Mouse (Mus musculus) left cerebral cortex, adult 8-10 months (tissue): Measurements from ENCODE around the gene Spata32. TPM values are rescaled to one million over a fixed set of nuclear protein-coding genes. Genes with fewer than 3 reads are reported as not detected.

Experiments
- DNase-seq, 2 experiments: peaks; one replicate each; pipeline ENCODE4 v3.0.0; 2022; ENCODE audit warnings: low spot score in 2 of 2
- total RNA-seq, 4 experiments: library from RNA; stranded (reverse); gene quantifications; 2 replicates each; pipeline ENCODE4 v1.2.4; 2022

Gene Spata32
- 1 to 10 TPM in 3 of 4 experiments, under 1 TPM in 1; 0.67 to 2.3 (median 1.5) TPM for total RNA-seq

DNA sequence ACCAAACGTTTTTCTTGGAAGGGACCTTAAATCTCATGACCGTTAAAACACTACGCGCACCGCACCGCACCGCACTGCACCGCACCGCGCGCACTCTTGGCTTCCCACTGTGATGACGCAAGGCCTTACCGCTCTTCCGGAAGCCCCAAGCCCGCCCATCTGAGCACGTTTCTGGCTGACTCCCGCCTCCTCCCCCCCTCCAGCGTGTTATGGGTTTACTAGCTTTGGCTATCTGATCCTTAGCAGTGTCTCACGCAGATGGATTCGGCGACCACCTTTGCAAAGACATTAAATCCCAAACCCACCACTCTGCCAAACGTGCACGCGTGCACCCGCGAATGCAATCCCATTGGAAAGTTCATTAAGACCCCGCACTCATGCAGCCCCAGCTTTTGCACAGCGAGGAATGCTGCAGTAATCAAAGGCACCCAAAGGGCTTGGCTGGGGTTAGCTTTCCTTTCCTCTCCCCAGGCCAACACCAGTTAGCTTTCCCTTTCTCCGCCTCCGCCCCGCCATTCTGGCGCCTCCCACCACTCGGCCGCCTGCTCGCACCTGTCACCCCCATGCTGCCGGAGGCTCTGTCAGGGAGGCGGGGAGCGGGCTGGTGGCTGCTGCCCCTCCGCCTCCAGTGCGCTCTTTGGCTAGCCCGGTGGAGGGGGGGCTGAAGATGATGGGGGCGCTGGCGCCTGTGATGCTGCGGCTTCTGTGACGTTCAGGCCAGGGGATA is at the start of gene Spata32:
TSS of gene Spata32 (minus strand) at position 643 of the 727 bp plus-strand sequence.
- DNase-seq = peak; percentile 44 to 67

DNA sequence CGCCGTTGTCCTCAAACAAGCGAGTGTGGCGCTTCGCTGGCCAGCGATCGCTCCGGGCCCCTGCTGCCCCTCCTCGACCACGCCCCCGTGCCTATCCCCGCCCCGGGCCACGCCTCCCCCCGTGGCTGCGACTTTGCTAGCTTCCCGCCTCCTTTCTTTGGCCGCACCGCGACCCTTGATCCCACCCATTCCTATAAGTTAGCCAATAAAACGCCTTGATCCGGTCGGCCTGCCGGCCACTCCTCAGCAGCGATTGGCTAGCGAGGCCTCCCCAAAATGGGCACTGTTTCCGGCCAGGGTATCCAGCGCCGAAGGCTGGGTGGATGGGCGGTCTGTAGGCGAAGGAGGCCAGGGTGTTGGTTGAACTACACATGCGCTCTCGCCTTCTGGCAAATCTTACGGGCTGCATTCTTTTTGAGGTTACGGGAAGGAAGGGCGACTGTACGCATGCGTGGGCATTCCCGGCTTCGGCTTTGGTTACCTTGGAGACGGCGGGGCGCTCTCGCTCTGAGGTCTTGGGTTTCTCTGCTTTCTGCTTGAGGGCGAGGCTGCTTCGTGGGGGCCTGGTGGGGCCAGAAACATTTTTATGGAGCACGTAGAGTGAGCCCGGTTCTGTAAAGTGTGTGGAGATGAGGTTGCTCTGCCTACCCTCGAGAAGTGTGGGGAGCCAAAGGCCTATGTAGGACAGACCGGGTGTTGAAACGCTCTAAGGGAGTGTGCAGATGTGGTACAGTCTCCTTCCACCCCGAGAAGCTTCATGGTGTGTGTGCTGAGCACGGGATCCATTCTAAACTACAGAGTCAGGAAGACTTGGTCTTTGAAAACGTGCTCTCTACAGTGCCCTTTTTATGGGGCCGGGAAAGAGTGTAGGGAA is 49.4 kb upstream of the Spata32 start, which contains the start of gene Map3k14:
TSS of gene Map3k14 (minus strand) at position 127 of the 874 bp plus-strand sequence.
- peak; percentile 94 to 99 for DNase-seq

DNA sequence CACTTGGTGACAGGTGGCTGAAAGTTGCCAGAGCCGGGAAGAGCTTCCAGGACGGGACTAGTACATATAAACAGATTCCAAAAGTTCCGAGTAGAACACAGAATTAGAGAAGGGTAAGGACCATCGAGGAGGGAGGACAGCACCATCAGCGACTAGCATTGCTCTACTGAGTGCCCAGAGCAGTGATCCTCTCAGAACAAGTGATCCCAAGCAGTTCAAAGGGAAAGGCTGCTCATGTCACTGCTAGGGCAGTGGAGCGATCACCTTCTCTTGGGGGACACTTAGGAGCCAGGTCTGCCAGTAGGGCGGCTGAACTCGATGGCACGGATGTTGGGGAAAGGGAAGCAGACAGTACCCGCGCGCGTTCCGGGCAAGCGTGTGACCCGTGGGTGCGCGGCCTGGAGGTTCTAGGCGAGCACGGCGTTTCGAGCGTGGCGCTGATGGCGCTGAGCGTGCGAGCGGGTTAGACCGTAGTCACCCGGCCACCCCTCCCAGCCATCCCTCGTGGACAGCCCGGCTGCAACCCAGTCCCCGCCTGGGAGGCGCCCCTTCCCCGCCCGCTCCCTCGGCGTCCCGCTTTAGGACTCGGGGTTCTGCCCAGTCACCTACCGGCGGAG is 48.6 kb upstream of the Spata32 start:
- no peak for DNase-seq

DNA sequence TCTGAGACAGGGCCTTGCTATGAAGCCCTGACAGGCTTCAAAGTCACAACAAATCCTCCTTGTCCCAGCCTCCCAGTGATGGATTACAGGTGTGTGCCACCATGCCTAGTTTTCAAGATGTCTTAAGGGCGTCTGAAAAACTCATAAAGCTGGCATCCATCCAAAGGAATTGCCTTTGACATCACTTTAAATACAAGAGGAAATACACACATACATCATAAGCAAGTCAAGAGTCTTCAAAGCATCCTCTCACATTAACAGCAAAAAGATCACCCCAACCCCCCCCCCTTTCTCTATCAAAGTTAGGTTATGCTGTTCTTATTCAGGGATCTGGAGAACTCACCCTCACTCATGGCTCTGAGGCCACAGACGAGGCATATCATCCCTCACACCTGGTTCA is 47.6 kb upstream of the Spata32 start:
- DNase-seq = no peak

DNA sequence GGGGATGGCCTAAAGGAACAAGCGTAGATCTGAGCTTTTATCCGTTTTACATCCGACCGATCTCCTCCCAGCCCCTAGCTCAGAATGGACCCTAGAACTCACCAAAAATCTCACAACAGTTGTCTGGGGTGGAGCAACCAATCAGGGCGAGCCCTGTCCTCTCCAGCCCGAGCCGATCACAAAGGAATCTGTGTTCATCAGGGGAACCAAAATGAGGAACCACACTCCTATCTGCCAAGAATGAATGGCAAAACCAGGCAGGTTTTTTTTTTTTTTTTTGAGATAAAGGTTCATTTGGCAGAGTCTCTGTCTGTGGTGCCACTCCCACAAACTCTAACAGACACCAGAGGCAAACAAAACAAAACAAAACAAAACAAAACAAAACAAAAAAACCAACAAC is 47.0 kb upstream of the Spata32 start:
- no peak for DNase-seq

DNA sequence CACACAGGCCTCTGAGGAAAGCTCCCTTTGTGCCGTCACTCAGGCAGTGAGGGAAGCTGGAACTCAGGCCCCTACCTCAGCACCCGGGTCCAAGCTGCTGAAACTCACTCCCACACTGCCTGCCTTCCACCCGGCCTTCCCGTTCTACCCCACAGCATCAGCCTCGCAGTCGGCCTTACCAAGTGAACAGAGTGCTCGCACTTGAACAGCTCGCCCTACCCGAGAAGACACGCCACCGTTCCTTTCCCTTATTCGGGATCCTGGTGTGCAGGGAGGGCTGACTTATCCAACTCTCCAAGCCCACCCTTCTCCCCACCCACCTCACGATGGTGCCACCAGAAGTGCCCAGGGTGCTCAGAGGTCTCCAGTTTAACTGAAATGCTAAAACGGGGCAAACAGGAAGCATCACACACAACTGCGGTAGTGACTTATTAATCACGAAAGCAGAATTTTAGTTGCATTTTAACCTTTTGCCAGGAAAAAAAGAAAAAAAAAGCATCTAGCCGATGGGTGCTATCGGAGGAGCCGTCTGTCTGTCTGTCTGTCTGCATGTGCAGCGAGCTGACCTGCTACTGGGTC is 46.3 kb upstream of the Spata32 start:
- no peak for DNase-seq

DNA sequence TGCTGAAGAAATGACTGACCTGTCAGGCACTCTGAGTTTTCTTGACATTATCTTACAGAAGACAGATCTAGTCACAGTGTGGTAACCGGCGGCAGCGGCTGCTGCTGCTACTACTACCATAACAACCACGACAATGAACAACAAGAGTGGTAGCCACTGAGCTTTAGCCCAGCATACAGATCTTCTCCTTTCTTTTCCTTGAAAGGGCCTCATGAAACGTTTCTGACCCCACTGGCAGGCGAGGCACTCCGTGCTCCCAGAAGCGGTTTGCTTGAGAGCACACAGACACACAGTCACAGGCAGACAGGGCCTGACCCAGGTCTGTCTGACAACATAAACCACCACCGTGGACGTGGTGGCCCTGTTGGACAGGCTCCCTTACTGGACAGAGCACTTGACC is 45.3 kb upstream of the Spata32 start:
- DNase-seq = no peak

DNA sequence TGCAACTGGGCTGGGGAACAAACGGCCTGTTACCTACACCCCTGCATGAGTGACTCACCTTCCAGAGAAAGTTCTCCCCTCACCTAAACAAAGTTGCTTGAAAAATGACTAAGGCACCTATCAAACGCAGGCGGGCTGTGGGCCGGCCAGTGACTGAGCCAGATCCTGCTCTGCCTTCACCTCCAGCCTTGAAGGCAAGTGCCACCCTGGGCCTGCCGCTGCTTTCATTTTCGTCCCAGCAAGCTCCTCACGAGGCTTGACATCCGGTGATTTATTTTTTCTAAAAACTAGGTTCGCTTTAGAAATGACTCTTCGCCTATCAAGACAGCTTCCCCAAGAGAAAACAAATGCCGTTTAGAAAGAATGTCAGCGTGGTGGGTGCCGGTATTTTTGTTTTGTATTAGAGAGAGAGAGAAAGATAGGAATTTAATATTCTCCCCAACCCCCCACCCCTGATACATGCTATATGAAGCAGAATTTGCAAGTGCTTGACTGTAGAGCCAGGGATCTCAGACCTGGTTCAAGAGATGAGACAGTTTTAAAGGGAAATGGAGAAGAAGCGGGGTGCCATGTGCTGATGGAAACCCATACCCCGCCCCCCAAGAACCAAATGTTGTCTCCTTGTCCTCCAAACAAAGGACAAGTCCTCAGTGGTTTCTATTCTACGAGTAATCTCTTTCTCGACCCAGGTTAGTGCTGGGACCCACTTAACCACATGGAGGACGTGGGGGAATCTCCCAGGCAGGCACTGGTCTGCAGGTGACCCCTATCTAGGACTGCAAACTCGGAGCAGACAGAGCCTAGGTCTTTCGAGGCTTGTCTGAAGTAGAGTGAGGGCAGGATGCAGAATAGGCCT is 44.4 kb upstream of the Spata32 start:
- DNase-seq = no peak

DNA sequence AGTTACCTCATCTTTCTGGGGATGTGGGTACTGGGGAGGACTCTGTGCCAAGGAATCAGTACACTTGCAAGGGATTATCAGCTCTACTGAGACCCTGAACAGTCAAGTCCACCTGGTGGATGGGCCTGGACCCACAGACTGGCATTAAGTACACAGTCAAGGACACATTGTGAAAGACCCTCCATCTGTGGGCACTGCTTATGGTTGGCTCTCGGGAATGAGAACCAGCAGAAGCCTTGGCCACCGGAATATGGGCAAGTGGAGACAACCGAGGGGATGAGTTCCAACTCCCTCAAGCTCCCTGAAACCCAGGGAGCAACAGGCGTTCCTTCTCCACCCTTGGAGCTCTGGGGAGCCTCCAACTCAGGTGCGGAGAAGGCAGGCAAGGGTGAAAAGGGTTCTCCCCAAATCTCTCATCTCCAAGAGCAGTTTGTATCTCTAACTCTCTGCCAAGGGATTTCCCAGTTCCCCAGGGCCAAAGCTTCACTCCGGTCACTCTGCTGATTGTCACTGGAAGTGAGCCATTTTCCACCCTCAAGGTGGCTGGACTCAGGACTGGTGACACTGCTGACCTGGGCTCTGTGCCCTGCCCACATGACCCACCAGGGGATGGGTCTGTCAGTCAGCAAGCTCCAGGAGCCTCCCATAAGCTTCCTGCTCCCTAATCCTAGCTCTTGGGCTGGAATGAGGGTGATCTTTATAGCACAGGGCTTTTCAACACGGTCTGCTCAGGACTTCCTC is 43.6 kb upstream of the Spata32 start:
- DNase-seq = no peak

DNA sequence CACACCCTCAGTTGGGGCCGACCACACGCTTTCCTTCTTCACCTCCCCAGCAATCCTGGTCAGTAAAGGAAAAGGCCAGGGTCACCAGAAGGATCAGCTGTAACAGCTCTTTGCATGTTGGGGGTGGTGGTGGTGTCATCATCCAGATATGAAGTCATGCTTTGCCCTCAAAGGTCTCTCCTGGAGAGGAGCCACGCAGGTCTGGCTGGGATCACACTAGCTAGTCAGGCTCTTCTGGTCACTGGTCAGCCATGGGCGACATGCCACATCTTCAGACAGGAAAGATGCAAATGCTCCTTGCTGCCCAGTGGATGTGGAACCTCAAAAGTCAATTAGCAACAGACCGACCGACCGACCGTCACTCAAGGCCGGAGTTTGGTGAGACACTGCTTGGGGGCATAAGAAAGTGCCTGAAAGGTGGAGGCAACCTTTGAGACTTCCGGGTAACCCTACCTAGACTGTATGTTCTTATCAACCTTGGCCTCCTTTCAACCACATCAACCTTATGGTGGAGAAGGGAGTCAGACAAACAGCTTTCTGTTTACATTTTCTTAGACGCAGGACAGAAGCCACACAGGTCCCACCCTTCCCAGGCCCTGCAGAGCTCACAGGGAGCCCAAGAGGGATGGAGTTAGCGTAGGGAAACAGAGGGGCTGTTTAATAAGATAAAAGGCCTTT is 42.4 kb upstream of the Spata32 start:
- no peak for DNase-seq

DNA sequence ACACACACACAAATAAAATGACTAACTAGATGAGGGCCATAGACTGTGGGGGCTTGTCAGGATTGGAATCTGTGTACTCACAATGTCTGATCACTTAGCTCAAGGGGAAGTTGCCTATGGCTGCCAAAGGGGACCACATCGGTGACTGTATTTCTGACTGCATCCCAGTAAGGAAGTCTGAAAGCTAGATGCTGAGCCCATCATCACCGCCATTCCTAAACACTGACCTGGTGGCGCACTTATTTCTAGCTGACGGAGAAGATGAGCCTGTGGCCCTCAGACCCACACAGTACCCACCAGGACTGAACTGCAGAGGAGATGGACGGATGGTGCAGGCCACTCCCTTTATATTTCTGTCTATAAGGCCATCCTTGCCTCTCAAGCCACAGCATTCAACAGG is 41.8 kb upstream of the Spata32 start:
- DNase-seq = no peak

DNA sequence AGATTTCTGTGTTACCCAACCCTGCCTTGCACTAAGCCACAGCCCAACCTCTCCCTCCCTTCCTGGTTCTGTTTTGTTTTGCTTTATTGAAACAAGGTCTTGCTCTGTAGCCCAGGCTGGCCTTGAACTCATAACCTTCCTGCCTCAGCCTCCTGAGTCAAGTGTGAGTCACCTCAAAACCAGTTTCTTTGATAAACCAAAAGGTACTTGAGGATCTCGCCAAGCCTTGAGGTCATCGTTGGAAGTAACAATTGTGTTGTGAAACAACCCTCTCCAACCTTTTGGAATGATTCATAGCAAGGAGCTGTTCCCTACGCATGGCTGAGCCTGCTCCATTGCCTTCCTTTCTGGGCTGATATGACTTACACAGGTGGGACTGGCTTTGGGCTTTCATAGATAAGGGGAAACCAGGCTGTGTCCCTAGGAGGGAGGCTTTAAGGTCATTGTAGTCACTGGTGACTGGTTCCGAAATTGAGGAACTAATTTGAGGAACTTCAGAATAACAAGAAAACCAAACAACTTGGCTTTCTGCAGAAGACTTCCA is 39.8 kb upstream of the Spata32 start:
- no peak for DNase-seq

DNA sequence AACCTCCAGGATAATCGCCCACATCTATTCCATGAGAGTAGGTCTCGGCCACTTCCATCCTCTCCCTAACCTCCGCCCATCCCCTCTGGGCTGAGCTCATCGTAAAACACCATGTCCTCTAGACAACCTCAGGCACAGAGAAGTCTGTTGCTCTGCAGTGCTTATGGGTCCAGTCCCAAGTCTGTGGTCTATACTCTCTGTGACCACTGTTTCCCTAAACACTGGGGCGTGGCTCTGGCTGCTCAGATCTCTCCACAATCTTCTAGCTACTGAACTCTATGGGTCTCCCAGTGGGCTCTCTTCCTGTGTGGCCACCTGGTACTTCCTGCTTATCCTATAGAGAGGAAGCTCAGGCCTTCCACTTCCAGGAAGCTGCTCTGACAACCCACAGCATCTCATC is 35.4 kb upstream of the Spata32 start:
- DNase-seq = no peak

DNA sequence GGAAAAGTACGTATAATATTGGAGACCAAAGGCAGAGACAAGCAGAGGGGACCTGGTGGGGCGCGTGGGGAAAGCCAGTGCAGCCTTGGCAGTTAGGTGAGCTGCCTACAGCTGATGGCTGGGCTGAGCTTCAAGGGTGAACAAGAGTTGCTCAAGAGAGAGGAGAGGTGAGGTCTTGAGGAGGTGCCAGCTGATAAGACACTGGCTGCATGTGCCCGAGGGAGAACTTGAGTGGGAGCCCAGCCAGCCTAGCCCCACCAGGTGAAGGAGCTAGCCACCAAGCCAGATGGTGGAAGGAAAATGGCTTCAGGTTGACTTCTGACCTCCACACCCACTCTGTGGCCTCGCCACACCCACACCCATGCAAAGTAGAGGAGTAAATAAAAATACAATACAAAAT is 34.1 kb upstream of the Spata32 start:
- DNase-seq = no peak

DNA sequence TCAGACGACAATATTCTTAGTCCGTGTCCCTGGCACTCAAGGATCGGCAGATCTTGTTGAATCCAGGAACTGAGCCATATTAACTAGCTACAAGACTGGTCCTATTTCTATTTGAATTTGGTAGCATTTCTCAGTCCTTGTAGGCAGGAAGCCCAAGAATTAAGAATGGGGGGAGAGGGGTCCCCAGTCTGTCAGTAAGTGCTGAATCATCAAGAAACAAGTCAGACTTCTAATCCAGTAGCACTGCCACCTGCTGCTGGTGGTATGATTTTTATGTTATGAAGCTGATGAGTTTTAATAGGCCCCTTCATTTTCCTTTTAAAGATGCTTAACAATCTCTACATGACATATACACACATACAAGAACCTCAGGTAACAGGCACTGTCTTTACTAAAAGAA is 32.1 kb upstream of the Spata32 start:
- no peak for DNase-seq

DNA sequence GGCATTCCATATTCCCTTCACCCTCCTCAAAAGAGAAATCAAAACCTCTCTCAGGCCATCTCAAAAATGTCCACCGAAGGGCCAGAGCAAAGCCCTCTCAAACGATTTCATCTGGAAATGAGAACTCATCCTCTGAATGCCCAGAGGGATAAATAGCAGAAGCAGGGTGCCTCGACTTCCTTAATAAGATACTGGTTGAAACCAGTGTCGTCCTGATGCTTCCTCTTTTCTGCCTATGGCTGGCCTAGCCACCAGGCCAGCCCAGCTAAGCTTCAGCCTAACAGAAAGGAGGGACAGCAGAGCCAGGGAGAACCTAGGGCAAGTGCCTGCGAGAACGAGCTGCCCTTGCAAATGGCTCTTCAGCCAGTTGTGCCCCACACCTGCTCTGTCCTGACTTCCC is 31.3 kb upstream of the Spata32 start:
- no peak for DNase-seq

DNA sequence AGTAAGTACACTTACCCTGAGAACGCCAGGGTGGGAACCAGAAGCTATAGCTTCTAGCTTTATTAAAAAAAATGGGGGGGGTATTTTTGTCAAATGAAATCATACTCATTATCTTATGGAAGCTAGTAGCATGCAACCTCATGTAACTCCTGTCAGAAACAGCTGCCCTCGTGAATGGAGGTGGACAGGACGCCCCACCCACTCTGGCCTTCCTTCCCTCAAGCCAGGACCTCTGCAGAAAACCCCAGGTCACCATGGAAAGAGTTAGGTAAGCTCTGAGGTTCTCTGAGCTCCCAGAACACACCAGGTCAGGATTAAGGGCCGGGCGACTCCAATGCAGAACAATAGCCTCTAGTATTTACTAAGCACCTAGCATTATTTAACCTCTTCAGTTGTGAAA is 30.6 kb upstream of the Spata32 start:
- DNase-seq = no peak

DNA sequence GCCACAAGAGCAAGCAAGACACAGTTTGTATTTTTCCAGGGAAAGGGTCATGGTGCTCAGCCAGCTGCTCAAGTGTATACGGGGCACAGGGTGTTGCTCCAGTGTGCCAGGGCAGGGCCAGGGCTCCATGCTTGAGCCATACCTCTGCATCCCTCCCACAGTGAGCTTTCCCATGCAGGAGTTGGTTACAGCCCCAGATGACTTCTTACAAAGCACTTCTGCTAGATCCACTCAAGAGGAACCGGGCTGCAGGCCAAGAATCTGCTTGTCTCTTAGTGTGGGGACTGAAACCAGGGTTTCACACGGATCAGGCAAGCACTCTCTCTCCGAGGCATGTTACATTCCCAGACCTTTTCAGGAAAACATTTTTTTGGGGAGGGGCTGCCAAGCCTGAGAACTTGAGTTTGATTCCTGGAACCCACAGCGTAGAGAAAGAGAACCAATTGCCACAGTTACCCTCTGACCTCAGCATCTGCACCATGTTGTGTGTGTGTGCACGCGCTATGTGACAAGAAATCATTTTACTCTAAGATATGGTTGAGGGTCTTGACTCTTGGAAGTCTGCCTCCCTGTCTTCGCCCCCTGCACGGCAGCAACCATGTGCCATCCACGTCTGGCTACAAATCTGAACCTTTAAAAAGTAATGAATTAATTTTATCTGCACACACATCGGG is 29.4 kb upstream of the Spata32 start:
- DNase-seq = peak; percentile 30 to 67
